Mouse (Mus musculus): ENCODE data around the gene Tmem251. TPM values are rescaled to one million over a fixed set of nuclear protein-coding genes. Genes with fewer than 3 reads are reported as not detected.
A peak's percentile ranks its signal among the peaks of the same experiment; 100 is the strongest.

Gene Tmem251
- 11.3 and 11.9 TPM in 2 replicates for total RNA-seq (2017)

GRCm38 (mm10) chr12:102743589-102744574 lies at the start of gene Tmem251, which contains the start of gene Moap1:
Gene Tmem251, plus strand, starts transcription at chr12:102743762.
Gene Moap1, minus strand, starts transcription at chr12:102743661.
- peak; percentile 86 for ATAC-seq (replicated peaks; ENCODE audit: low read depth, poor library complexity, severe bottlenecking)

GRCm38 (mm10) chr12:102695369-102696239 lies 48.0 kb upstream of the Tmem251 start:
- no peak for ATAC-seq (replicated peaks; ENCODE audit: low read depth, poor library complexity, severe bottlenecking)

- ATAC-seq (replicated peaks; ENCODE audit: low read depth, poor library complexity, severe bottlenecking), result no peak
Observed at GRCm38 (mm10) chr12:102696635-102697354, 46.8 kb upstream of the Tmem251 start.

GRCm38 (mm10) chr12:102697381-102697780 lies 46.2 kb upstream of the Tmem251 start:
- ATAC-seq (replicated peaks; ENCODE audit: low read depth, poor library complexity, severe bottlenecking), result no peak

- no peak for ATAC-seq (replicated peaks; ENCODE audit: low read depth, poor library complexity, severe bottlenecking)
Observed at GRCm38 (mm10) chr12:102698089-102698684, 45.4 kb upstream of the Tmem251 start.

- ATAC-seq (replicated peaks; ENCODE audit: low read depth, poor library complexity, severe bottlenecking), result no peak
Observed at GRCm38 (mm10) chr12:102699156-102699555, 44.4 kb upstream of the Tmem251 start.

GRCm38 (mm10) chr12:102700453-102700852 lies 43.1 kb upstream of the Tmem251 start:
- ATAC-seq (replicated peaks; ENCODE audit: low read depth, poor library complexity, severe bottlenecking), result no peak

DNA sequence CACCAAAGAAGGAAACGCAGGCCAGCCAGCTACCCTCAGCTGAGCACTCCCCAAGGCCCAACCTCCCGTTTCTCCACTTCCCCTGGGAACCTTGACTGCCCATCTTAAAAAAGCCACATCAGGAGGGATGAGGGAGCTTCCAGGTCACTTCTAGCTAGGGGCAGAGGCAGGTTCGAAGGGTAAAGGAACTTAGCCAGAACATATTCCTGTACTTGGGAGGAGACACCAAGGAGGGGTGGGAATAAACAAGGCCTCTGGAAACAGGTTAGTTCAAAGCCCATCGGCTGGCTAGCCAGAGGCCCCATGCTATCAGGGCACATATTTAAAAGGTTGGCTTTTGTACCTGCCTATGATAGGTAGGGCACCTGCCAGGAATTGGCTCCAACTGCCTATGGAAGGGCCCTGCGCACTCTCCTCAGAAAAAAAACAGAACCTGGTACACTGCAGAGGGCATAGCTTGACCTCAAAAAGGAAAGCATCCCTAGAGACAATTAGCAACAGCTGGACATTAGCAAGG lies 41.8 kb upstream of the Tmem251 start:
- ATAC-seq (replicated peaks; ENCODE audit: low read depth, poor library complexity, severe bottlenecking), result no peak

DNA sequence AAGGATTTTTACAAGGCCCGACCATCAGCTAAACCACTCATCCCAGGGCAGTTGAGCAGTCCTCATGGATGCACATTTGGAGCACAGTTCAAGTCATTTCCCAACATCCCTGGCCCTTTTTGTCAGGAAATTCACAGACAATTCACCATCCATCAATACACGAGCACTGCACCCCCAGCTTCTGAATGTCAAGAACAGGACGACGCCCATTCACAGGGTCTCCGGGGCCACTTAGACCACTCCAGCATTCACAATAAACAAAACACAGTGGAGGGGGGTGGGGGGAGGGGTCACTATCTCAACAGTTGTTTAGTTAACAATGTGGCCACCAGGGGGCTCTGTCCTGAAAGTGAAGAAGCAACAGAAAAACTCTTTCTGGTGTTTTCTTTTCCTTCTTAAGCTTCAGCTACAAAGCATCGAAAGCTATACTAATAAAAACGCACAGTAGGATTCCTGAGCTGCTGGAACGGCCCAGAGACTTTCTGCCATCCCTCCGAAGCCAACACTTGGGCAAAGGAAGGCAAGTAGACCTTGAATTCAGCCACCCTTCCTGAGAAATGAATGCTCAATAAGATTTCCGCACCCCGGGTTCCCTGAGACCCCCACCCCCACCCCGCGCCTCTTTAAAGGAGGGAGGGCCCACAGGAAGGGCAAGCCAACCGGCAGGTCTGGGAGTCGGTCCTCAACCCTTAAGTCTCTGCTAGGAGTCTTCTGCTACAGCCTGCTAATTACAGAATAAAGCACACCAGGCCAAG lies 41.0 kb upstream of the Tmem251 start:
- ATAC-seq (replicated peaks; ENCODE audit: low read depth, poor library complexity, severe bottlenecking), result peak; percentile 19; the same call in 1 of the 2 replicates

DNA sequence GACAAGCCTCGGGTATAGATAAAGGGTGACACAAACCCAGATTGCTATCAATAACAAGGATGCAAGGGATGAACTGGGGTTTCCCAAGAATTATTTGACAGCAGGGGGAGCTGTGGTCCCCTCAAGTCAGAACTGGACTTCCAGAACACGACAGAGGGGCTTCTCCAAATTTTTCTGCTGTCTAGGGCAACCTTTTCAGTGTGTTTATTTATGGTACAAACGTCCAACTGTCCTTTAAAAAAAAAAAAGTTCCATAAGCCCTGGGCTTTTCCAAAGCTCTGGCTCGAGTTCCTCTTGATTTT lies 40.5 kb upstream of the Tmem251 start:
- no peak for ATAC-seq (replicated peaks; ENCODE audit: low read depth, poor library complexity, severe bottlenecking)

DNA sequence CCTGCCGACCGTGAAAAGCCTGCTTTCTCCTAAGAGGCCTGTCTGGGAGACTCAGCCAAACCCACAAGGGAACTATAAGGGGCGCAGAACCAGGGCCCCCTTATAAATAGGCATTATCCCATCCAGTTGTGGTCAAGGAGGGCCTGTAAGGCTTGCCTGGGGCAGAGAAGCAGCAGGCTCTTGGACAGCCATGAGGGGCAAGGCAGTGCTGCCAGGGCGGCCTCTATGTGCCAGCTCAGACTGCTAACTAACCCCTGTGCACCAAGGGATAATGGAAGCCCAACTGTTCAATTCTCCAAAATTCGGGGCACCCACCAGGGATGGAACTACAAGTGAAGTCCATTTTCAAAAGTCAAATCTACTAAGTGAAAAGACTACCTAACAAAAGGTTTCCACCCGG lies 40.1 kb upstream of the Tmem251 start:
- ATAC-seq (replicated peaks; ENCODE audit: low read depth, poor library complexity, severe bottlenecking), result no peak

- no peak for ATAC-seq (replicated peaks; ENCODE audit: low read depth, poor library complexity, severe bottlenecking)
Observed at GRCm38 (mm10) chr12:102703921-102704408, 39.6 kb upstream of the Tmem251 start.

GRCm38 (mm10) chr12:102704457-102705198 lies 38.9 kb upstream of the Tmem251 start, which contains the start of gene Itpk1:
Gene Itpk1, minus strand, starts transcription at chr12:102704930.
- peak; percentile 12; the same call in 1 of the 2 replicates for ATAC-seq (replicated peaks; ENCODE audit: low read depth, poor library complexity, severe bottlenecking)

DNA sequence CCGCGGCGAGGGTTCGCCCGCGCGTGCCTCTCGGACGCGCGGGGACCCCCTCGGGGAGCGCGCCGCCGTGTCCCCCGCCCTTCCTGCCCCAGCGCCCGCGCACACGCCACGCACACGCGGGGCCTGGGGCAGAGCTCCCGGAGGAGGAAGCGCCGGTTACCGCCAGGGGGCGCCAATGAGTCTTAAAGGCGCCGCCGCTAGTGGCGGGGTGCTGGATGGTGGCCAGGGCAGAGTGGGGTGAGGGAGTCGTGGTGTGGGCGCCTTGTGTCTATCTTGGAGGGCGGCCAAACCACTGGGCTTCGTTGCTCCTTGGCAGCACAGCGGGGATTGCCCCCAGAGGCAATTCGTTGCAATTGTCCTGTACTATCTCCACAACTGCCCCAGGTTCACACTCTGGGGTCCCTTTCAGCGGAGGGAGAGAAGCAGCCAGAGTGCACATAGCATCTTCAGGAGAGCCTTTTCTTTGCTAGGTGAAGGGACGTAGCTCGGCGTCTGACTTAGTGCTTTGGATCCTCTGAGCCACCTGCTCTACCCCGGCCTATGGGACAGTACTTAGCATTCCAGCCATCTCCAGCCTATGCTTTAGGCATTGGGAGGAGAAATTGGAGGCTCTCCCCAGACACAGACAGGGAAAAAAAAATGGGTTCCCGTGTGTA lies 38.2 kb upstream of the Tmem251 start:
- peak; percentile 73 for ATAC-seq (replicated peaks; ENCODE audit: low read depth, poor library complexity, severe bottlenecking)

GRCm38 (mm10) chr12:102705906-102706640 lies 37.5 kb upstream of the Tmem251 start:
- no peak for ATAC-seq (replicated peaks; ENCODE audit: low read depth, poor library complexity, severe bottlenecking)

GRCm38 (mm10) chr12:102706833-102707463 lies 36.6 kb upstream of the Tmem251 start:
- no peak for ATAC-seq (replicated peaks; ENCODE audit: low read depth, poor library complexity, severe bottlenecking)
